Mouse (Mus musculus): Measurements from ENCODE around the gene Zfp385c.

- TF ChIP-seq CTCF (IDR thresholded peaks at IDR 0.05; ENCODE audit: borderline replicate concordance, control insufficient read depth, extremely low read depth, insufficient read depth, low read length, poor library complexity) (no peak), POLR2A (IDR thresholded peaks at IDR 0.05; ENCODE audit: control insufficient read depth, extremely low read depth, insufficient read depth, low read length, poor library complexity) (no peak)
Observed at GRCm38 (mm10) chr11:100677810-100678209, 14.4 kb downstream of the Zfp385c start.
